Mouse (Mus musculus) small intestine, adult 2 months (tissue): Measurements from ENCODE around the gene Padi2.

Source experiments
- CTCF ChIP-seq: fragments of 200-500 bp; IDR thresholded peaks from 2 replicates; pipeline ENCODE4 v1.5.1; 2012; ENCODE audit warnings: low read depth, mild to moderate bottlenecking, control low read depth, inconsistent platforms, low read length, moderate library complexity, mixed read lengths; ENCODE audit not compliant: insufficient replicate concordance, insufficient read length; ENCODE audit errors: extremely low read depth
- POLR2A ChIP-seq: fragments of 200-500 bp; IDR thresholded peaks from 2 replicates; pipeline ENCODE4 v1.6.1; 2012; ENCODE audit warnings: low read depth, mild to moderate bottlenecking, control low read depth, inconsistent platforms, low read length, moderate library complexity

DNA sequence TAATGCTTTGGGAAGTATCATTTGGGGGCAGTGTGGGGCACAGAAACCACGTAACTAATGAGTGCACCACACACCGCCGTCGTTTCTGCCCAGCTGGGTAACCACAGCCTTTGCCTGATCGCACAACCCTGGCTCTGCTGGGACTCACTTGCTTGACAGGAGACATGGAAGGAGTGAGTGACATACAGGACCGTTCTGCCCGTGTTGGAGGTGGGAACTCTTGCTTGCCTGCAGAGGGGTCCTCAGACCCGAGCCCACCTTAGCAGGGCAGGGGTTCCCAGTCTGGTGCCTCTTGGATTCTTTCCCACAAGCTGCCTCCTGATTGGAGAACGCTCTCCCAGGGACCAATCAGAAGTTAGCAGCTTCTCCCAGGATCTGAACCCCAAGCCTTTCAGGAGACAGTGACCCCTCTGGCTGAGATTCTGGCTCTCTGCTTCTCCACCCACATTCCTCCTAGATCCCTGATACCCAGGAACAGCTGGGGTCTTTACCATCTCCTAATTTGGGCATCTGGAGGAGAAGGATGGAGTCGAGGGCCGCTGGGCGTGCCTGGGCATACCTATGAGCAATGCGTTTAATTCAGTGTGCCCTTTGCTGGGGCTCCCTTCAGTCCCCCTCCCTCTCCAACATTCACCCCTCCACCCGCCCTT is 1.2 kb upstream of the Padi2 start:
- no peak for TF ChIP-seq POLR2A
- TF ChIP-seq CTCF: no peak
